Mouse (Mus musculus) urinary bladder, adult 18-20 months (tissue): Measurements from ENCODE around the gene Aktip.

Experiments
- DNase-seq, 2 experiments: peaks; one replicate each; pipeline ENCODE4 v3.0.0; 2022; ENCODE audit warnings: low spot score in 2 of 2, mixed read lengths in 2 of 2

Gene Aktip

GRCm38 (mm10) chr8:91199876-91200275 is at the start of gene Aktip:
Gene Aktip, minus strand, starts transcription at chr8:91199976.
- no peak for DNase-seq

DNA sequence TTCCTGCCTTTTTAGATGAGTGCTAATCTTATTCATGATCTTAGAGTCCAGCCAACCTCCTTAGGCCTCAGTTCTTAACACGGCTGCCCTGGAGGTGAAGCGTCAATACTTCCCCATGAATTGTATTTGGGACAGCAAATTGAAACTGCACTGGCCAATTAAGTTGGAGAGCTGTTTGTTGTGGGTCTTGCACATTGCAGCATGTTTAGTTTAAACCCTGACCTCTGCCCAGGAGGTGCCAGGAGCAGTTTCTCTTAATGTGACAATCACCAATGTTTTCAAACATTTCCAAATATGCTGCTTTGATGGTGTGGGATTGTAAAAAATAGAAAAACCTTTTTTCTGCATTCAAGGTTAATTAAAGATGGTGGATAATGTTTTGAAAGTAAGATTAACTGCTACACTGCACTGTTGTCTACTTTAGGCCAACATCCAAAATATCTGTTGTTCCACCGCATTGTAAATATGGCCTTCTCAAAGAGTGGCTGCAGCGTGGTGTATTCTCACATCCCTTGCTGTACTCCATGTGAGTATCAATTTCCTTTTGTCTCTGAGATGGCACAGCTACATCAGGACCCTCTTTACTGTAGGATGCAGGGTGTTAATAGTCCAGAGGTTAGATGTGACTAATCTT is 46.2 kb upstream of the Aktip start:
- no peak for DNase-seq

DNA sequence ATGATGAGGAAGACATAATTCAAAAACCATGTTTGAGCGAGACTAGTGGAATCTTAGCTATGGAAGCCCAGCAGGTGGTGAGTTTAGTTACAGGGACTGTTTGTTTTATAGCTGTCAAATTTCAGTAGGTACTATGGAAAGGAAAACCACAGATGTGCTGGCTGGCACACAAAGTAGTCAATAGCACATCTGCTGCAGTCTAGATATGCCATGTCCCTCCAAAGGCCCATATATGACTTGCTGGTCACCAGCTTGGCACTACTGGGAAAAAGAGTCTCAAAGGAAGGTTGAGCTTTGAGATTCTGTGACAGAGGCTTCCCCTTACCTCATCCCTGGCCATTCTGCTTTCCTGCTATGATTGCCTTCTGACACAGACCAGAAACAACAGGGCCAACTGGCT is 42.9 kb upstream of the Aktip start:
- DNase-seq = no peak

- DNase-seq = no peak
These were observed 42.2 kb upstream of the Aktip start for GRCm38 (mm10) chr8:91241873-91242519.

DNA sequence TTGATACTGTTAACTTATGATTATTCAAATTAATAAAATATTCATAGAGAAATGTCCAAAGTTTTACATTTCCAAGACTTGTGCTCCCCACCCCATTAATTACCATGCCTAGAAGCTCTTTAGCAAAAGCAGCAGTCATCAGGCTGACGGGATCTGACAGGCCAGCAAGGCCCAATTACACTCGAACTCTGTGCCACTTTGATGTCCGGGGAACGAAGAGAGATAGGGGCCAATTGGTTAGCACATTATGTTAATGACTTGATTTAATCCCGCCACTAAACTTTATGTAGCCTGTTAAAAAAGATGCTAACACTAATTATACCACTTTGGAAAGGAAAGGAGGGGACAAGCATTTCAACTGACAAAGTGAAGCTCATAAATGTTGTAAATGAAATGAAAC is 41.6 kb upstream of the Aktip start:
- DNase-seq = no peak

DNA sequence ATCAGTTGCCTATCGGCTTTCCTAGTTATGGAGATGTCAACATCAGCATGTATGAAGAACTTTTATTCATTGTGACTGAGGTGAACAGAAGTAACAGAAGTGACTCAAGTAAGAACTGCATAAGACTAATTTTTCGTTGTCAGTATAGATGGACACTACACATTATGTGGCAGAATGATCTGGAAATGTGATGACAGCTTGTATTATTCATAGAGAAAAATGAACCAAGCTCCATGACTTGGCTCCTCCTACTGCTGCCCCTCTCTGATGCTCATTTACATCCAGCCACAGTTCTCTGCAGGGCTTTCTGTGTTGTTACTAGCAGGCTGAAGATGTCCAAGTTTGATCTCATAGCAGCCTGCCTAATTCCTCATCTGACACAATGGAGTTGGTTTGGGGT is 37.4 kb upstream of the Aktip start:
- no peak for DNase-seq

DNA sequence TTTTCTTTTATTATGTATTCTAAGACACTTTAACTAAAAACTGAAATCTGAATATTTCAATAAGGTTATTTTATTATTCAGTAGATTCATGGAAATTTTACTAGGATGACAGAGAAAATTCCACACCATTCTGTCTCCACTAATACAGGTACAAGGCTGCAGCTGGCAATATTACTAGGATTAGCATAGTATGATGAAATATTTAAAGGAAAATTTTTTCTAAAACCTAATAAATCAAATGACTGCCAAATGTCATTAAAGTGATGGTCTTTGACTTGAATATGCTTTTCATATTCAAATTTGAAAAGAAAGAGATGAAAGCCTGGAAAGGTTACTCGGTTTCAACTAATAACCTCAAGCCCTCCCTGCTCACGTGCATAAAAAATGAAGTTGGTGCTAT is 34.3 kb upstream of the Aktip start:
- no peak for DNase-seq

DNA sequence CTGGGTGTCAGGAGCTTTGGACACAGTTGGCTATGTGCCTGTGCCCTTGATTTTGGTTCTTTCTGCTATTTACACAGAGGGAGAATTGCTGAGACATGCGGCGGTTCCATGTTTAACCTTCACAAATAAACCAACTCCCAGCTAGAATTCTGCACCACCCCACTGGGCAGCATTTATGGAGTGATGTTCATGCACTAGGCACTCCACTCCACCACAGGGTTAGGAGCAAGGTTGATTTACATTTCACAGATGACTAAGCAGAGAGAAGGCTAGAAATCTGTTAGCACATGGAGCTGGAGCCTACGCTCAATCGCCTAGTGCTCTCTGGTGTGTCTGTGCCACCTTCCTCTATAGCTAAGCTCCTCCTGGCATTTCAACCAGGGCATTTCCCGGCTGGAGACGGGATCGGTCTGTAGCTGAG is 27.7 kb upstream of the Aktip start:
- peak; percentile 18 to 74 for DNase-seq

- DNase-seq = no peak
These were observed 24.5 kb upstream of the Aktip start for GRCm38 (mm10) chr8:91224227-91224626.

- no peak for DNase-seq
These were observed 22.1 kb upstream of the Aktip start for GRCm38 (mm10) chr8:91221841-91222240.

DNA sequence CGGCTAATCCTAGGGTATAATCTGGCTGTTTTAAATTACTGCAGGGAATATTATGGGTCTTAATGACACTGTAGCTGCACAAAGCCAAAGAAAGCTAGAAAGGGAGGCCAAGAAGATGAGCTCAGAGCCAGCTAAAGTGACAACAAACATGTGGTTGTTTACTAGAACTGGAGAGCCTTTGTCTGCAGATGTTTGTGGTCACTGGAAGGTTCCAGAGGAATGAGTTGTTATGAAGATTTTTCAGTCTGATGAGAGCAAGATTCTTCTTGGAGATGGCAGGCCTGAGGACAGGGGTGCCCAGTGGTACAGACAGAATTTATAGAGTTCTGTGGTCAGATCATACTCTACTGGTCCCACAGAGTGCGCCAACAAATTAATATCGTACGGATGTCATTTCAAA is 18.5 kb upstream of the Aktip start:
- DNase-seq = no peak

GRCm38 (mm10) chr8:91217062-91217905 is 17.5 kb upstream of the Aktip start:
- no peak for DNase-seq

- no peak for DNase-seq
These were observed 14.5 kb upstream of the Aktip start for GRCm38 (mm10) chr8:91214287-91214686.

- no peak for DNase-seq
These were observed 13.2 kb upstream of the Aktip start for GRCm38 (mm10) chr8:91212948-91213347.

DNA sequence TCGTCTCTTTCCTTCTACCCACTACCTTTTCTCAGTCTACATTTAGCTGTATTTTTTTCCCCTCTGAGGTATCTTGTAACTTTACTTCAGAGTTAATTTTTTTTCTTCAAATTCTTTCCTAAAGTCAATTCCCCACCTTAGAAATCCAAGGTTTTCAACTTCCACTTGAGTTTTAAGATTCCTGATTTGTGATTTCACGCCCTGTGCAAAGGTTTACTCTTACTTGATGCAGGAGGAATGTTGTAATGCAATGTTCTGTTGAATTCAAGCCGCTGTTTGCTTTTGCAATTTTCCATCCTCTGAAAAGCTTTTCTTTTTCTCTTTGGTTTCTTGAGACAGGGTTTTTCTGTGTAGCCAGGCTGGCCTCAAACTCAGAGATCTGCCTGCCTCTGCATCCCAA is 9.9 kb upstream of the Aktip start:
- no peak for DNase-seq

DNA sequence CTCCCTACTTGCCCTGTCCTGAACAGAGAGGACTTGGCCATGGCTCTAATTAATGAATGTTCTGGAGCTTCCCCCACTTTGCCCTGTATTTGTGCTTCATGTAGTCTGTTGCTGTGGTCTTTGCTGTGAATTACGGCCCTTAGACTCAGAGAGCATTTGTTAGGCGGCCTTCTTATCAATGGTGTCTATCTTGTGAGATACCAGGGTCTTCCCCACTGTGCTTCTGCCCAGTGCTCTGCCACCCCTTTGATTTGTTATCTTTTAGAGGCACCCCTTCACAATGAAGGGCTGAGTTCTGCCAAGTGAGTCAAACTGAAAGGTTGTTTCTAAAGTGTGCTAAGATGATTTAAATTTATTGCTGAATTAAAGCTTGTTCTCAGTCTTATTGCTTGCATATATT is 7.9 kb upstream of the Aktip start:
- no peak for DNase-seq

DNA sequence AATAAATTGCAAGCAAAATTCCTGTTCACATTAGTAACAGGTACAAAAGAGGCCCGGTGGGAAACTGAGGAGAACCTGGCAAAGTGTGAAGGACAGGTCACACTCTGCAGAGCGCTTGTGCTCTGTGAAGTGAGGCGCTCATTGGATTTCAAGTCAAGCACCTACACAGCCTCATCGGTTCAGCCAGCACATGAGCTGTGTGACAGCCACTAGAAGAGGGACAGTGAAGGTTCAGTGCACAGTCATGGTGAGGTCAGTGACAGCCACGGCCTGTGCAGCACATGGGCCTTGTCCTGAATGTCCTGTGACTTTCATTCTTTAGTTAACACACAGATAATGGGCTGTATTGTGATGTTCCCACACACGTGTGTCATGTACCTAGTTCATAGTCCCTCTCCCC is 6.1 kb upstream of the Aktip start:
- no peak for DNase-seq

- no peak for DNase-seq
These were observed 1.4 kb upstream of the Aktip start for GRCm38 (mm10) chr8:91201184-91201583.

GRCm38 (mm10) chr8:91198036-91198435 is 1.7 kb downstream of the Aktip start:
- no peak for DNase-seq

DNA sequence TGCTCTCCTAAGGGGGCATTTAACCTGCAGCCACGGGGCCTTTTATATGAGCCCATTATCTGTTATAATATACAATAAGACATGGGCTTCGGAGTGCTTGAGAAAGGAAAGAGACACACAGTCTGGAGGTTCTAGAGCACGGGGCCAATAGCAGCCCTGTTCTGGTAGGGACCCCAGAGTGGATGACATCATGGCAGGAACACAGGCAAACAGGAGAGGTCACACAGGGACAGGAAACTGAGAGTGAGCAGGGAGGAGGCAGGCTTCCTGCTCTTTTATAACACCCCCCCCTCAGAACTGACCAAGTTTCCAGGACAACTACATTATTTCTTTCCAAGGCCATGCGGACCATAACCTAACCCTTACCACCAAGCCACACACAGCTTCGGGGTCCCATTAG is 2.5 kb downstream of the Aktip start:
- DNase-seq = no peak

DNA sequence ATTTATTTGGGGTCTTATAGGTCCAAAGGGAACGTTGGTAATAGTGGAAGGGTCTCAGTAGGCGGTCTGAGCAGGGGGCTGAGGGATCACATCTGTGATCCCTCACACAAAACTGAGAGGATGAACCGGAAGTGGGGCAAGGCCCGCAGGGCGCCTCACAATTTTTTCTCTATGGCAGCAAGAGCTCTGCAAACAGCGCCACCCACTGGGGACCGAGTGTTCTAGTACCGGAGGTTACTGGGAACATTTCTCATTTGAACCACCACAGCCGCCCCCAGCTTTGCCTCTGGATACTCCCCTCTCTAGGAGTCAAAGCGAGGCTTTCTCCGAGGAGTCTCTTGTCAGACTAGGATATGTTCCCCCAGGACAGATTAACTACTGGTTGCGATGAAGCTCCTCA is 3.1 kb downstream of the Aktip start:
- DNase-seq = no peak

- no peak for DNase-seq
These were observed 5.7 kb downstream of the Aktip start for GRCm38 (mm10) chr8:91194081-91194480.

DNA sequence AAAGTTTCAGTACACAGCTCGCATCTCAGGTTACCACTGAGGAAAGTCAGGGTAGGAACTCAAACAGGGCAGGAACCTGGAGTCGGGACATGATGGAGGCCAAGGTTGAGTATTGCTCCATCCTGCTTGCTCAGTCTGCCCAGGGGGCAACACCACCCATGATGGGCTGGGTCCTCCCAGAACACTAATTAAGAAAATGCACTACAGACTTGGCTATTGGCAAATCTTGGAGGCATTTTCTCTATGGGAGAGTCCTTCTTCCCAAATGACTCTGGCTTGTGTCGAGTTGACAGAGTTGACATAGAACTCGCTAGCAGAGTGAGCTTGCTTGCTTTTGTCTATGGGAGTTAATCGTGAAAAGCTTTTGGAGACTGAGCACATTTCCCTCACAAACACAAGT is 6.8 kb downstream of the Aktip start:
- no peak for DNase-seq
